Mouse (Mus musculus) lung, postnatal 14 days (tissue): ENCODE measurements around the gene Gm40193.
"Not testable (repeated sequence)": the region's sequence is repeated elsewhere in the genome, so short reads cannot be mapped to it uniquely, and the experiment has no call there.

Experiments
- DNase-seq: peaks from one replicate; pipeline ENCODE4 v3.0.0; 2021

Gm40193 gene

GRCm38 (mm10) chr11:70532839-70533238 lies at the start of gene Gm40193:
TSS of gene Gm40193 (minus strand) at chr11:70532939.
- no peak for DNase-seq

- no peak for DNase-seq
These were observed 49.5 kb upstream of the Gm40193 start for GRCm38 (mm10) chr11:70582196-70582595.

- DNase-seq, result no peak
These were observed 48.2 kb upstream of the Gm40193 start for GRCm38 (mm10) chr11:70580921-70581320.

- no peak for DNase-seq
These were observed 47.6 kb upstream of the Gm40193 start for GRCm38 (mm10) chr11:70580358-70580720.

GRCm38 (mm10) chr11:70579710-70580357 lies 47.1 kb upstream of the Gm40193 start:
- no peak for DNase-seq

- DNase-seq, result no peak
These were observed 46.2 kb upstream of the Gm40193 start for GRCm38 (mm10) chr11:70578962-70579361.

GRCm38 (mm10) chr11:70577201-70577600 lies 44.5 kb upstream of the Gm40193 start:
- DNase-seq, result no peak

GRCm38 (mm10) chr11:70573872-70574271 lies 41.1 kb upstream of the Gm40193 start:
- DNase-seq, result no peak

- DNase-seq, result no peak
These were observed 39.7 kb upstream of the Gm40193 start for GRCm38 (mm10) chr11:70572348-70572902.

- DNase-seq, result no peak
These were observed 38.9 kb upstream of the Gm40193 start for GRCm38 (mm10) chr11:70571641-70572040.

GRCm38 (mm10) chr11:70570614-70571013 lies 37.9 kb upstream of the Gm40193 start:
- DNase-seq, result not testable (repeated sequence)

GRCm38 (mm10) chr11:70566586-70566985 lies 33.8 kb upstream of the Gm40193 start:
- no peak for DNase-seq

GRCm38 (mm10) chr11:70564276-70564873 lies 31.6 kb upstream of the Gm40193 start:
- DNase-seq, result no peak

GRCm38 (mm10) chr11:70563470-70564275 lies 30.9 kb upstream of the Gm40193 start:
- peak; percentile 69 for DNase-seq

- no peak for DNase-seq
These were observed 30.3 kb upstream of the Gm40193 start for GRCm38 (mm10) chr11:70562995-70563469.

GRCm38 (mm10) chr11:70562287-70562994 lies 29.7 kb upstream of the Gm40193 start, which contains the start of gene Mink1:
TSS of gene Mink1 (plus strand) at chr11:70562881.
- peak; percentile 89 for DNase-seq

- no peak for DNase-seq
These were observed 29.2 kb upstream of the Gm40193 start for GRCm38 (mm10) chr11:70561937-70562286.

GRCm38 (mm10) chr11:70557545-70557944 lies 24.8 kb upstream of the Gm40193 start:
- DNase-seq, result no peak

- peak; percentile 15 for DNase-seq
These were observed 21.2 kb upstream of the Gm40193 start for GRCm38 (mm10) chr11:70553940-70554339.

GRCm38 (mm10) chr11:70551526-70551925 lies 18.8 kb upstream of the Gm40193 start:
- DNase-seq, result no peak

- DNase-seq, result no peak
These were observed 11.8 kb upstream of the Gm40193 start for GRCm38 (mm10) chr11:70544496-70544895.

GRCm38 (mm10) chr11:70541415-70541814 lies 8.7 kb upstream of the Gm40193 start:
- no peak for DNase-seq

- DNase-seq, result no peak
These were observed 8.2 kb upstream of the Gm40193 start for GRCm38 (mm10) chr11:70540928-70541327.
